Mouse (Mus musculus): ENCODE results near the gene Zfp580.
A peak's percentile ranks its signal among the peaks of the same experiment; 100 is the strongest.

Zfp580 gene

GRCm38 (mm10) chr7:5035628-5036027, 15.7 kb upstream of the Zfp580 start:
- no peak for DNase-seq (ENCODE audit: low read depth, low spot score)

GRCm38 (mm10) chr7:5036136-5036535, 15.2 kb upstream of the Zfp580 start:
- no peak for DNase-seq (ENCODE audit: low read depth, low spot score)

GRCm38 (mm10) chr7:5037026-5037425, 14.3 kb upstream of the Zfp580 start:
- DNase-seq (ENCODE audit: low read depth, low spot score) = no peak

- no peak for DNase-seq (ENCODE audit: low read depth, low spot score)
These were observed 13.9 kb upstream of the Zfp580 start for GRCm38 (mm10) chr7:5037467-5037866.

- DNase-seq (ENCODE audit: low read depth, low spot score) = peak; percentile 97
These were observed 13.1 kb upstream of the Zfp580 start, which contains the start of gene Zfp784 for GRCm38 (mm10) chr7:5038109-5038732. TSS of gene Zfp784 (minus strand) at chr7:5038446.

GRCm38 (mm10) chr7:5038940-5039339, 12.4 kb upstream of the Zfp580 start:
- DNase-seq (ENCODE audit: low read depth, low spot score) = no peak

GRCm38 (mm10) chr7:5044981-5045380, 6.4 kb upstream of the Zfp580 start:
- DNase-seq (ENCODE audit: low read depth, low spot score) = no peak

GRCm38 (mm10) chr7:5046112-5046511, 5.2 kb upstream of the Zfp580 start:
- DNase-seq (ENCODE audit: low read depth, low spot score) = no peak

GRCm38 (mm10) chr7:5047313-5047712, 4.0 kb upstream of the Zfp580 start:
- DNase-seq (ENCODE audit: low read depth, low spot score) = peak; percentile 77

- peak; percentile 36 for DNase-seq (ENCODE audit: low read depth, low spot score)
These were observed 1.1 kb downstream of the Zfp580 start for GRCm38 (mm10) chr7:5052438-5052837.

GRCm38 (mm10) chr7:5052931-5053343, 1.6 kb downstream of the Zfp580 start:
- peak; percentile 35 for DNase-seq (ENCODE audit: low read depth, low spot score)

- DNase-seq (ENCODE audit: low read depth, low spot score) = no peak
These were observed 2.3 kb downstream of the Zfp580 start for GRCm38 (mm10) chr7:5053456-5054179.

- DNase-seq (ENCODE audit: low read depth, low spot score) = no peak
These were observed 5.4 kb downstream of the Zfp580 start for GRCm38 (mm10) chr7:5056651-5057263.

GRCm38 (mm10) chr7:5057381-5057780, 6.0 kb downstream of the Zfp580 start:
- no peak for DNase-seq (ENCODE audit: low read depth, low spot score)

- peak; percentile 52 for DNase-seq (ENCODE audit: low read depth, low spot score)
These were observed 6.5 kb downstream of the Zfp580 start for GRCm38 (mm10) chr7:5057804-5058203.

GRCm38 (mm10) chr7:5058631-5059030, 7.3 kb downstream of the Zfp580 start:
- DNase-seq (ENCODE audit: low read depth, low spot score) = no peak

- DNase-seq (ENCODE audit: low read depth, low spot score) = no peak
These were observed 8.1 kb downstream of the Zfp580 start for GRCm38 (mm10) chr7:5059421-5059820.

GRCm38 (mm10) chr7:5060239-5060731, 8.9 kb downstream of the Zfp580 start:
- DNase-seq (ENCODE audit: low read depth, low spot score) = peak; percentile 84

GRCm38 (mm10) chr7:5060944-5061773, 9.8 kb downstream of the Zfp580 start:
- DNase-seq (ENCODE audit: low read depth, low spot score) = peak; percentile 99

GRCm38 (mm10) chr7:5061774-5062359, 10.5 kb downstream of the Zfp580 start, which contains the start of gene U2af2:
TSS of gene U2af2 (plus strand) at chr7:5062143.
- DNase-seq (ENCODE audit: low read depth, low spot score) = peak; percentile 96

- peak; percentile 91 for DNase-seq (ENCODE audit: low read depth, low spot score)
These were observed 11.1 kb downstream of the Zfp580 start for GRCm38 (mm10) chr7:5062360-5063001.
